Mouse (Mus musculus) erythroid progenitor cell, adult 5-6 weeks (primary cell): ENCODE results near the gene Spa17. TPM values are rescaled to one million over a fixed set of nuclear protein-coding genes. Genes with fewer than 3 reads are reported as not detected.

Experiments used
- ATAC-seq: replicated peaks from 2 replicates; pipeline ENCODE4 v1.8.0; 2016; ENCODE audit warnings: moderate number of reproducible peaks, mild to moderate bottlenecking, moderate TSS enrichment, inconsistent platforms; ENCODE audit not compliant: poor library complexity, low FRiP score, severe bottlenecking
- total RNA-seq, 2 experiments: library from RNA; stranded (forward) in 1 of 2; stranded (reverse) in 1 of 2; fragments of 150-400 nt in 1 of 2; fragments of 186-747, 209-891 nt in 1 of 2; gene quantifications; 2 replicates each; pipeline versions ENCODE4 v1.2.3 to v1.2.4; 2015 to 2017; ENCODE audit warnings: low replicate concordance in 2 of 2

Gene Spa17
- total RNA-seq, 2 experiments from 2014 or later, result not detected

DNA sequence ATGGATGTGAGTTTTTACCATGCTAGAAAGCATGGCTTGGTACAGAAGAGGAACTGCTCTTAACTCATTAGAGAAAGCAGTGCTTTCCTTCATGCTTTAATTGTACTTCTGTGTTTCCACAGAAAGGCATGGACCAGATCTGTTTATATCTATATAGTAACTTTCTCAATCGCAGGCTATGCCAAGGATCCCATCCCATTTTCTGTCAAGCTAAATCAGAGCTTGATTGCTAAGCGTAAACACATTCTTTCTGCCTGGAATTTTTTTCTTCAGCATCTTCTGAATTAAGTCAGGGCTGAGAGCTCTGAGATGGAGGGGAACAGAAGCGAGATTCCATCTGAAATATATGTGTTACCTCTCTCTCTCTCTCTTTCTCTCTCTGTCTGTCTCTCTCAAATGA, 10.5 kb upstream of the Spa17 start:
- no peak for ATAC-seq

DNA sequence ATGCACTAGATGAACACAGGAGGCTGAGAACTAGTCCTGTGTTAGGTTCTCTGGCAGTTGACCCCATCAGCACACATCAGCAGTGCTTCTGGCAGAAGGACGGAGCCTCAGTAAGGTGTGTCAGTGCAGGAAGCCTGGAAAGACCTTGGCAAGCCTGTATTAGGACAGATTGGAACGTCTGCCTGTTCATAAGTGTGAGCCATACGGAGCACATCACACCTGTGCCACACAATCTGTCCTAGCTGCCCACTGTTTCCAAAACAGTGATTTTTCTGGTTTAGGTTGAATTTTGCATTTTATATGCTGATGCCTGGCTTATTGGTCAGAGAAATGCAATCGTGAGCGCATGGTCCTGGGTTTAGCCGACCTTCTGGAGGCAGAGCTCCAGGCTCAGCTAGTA, 7.8 kb upstream of the Spa17 start:
- ATAC-seq, result no peak

DNA sequence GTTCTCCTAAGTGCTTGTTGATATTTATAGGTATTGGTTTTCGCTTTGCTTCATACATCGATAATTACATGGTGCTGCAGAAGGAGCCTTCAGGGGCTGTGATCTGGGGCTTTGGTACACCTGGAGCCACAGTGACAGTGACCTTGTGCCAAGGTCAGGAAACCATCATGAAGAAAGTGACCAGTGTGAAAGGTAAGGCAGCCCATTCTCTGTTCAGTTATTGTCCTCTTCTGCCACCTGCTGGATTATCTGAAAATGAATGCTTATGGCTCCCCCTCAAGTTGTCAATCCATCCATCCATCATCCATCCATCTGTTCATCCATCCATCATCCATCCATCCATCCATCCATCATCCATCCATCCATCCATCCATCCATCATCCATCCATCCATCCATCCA, 3.2 kb upstream of the Spa17 start:
- ATAC-seq, result no peak

DNA sequence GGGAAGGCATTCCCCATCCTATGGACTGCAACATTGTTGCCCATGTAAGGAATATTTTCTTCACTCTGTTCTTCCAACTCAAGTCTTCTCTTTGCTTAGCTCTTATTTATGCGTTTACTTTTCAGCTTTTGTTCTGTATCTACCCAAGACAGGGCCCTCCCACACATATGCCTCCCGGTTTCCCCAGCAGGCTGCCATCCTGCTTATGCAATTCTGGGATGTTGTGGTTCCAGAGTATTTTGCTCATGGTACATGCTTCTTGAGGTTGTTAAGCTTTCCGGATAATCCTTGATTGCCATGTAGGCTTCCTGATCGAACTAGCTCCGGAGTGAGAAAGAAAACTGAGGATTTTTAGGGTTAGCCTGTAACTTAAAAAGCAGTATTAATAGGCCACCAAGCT, 1.7 kb upstream of the Spa17 start:
- ATAC-seq, result no peak

DNA sequence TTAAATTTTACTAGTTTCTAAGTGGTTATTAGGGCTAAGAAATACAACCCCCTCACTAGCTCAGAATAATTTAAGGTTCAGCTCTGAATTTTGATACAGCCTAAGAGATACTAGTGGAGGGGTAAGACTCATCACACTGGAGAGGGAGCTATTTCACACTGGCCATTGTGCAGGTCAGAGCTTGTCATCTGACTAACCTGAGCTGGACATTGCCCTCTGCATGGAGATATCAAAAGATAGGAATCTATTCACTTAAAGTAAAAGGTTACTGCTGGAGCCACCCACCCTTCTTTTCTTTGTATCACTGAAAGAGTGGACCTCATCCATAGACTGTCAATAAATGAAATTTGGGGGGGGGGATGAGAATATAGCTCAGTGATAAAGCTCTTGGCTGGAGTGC, 794 bp upstream of the Spa17 start:
- ATAC-seq, result no peak

DNA sequence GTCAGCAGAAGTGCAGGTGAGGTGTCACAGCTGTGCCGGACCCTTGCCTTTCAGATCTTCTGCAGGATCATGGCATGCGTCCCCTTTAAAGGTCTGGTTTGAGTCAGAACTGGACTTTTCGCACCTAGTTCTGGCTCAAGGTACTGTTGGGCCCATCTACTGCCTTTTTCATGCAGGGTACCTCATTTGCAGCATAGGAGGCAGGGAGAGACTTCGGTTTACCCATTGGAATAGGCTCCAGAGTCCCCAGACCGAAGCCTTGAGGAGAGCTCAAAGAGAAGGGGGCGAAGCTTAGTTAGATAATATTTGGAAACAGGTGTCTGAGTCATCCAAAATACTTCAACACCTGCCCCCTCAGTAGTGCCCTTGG, 374 bp upstream of the Spa17 start:
- peak; percentile 22; the same call in 1 of the 2 replicates for ATAC-seq

DNA sequence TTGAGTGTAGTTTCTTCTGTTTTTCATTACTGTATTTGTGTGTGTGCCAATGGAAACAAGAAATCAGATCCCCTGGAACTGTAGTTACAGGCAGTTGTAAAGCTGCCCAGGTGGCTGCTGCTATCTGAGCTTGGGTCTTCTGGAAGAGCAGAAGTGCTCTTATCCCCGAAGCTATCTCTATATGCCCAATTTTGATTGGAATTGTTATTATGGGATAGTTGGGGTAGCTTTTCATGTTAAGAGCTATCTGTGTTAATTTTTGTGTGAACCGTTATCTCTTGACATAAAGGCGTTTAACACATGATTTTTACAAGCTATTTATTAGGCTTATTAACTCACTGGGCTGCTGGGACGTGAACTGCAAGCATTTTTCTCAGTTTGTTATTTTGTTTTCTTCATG, 4.0 kb downstream of the Spa17 start:
- no peak for ATAC-seq

DNA sequence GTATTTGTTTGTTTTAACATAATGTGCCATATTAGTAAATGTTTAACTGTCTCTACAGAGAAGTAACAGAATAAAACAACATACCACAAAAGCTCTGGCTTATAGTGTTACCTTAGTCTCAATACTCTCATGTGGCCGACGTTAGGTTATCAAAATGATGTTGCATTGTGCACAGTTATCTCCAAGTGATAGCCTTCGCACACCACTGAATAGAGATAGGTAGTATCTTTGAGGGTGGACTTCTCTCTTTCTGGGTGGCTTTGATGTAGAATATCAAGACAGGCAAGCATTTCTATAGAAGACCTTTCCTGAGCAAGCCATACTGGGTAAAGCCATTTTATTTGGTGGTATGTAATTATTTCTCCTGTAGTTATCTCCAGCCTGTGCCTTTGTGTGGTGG, 8.4 kb downstream of the Spa17 start:
- no peak for ATAC-seq

DNA sequence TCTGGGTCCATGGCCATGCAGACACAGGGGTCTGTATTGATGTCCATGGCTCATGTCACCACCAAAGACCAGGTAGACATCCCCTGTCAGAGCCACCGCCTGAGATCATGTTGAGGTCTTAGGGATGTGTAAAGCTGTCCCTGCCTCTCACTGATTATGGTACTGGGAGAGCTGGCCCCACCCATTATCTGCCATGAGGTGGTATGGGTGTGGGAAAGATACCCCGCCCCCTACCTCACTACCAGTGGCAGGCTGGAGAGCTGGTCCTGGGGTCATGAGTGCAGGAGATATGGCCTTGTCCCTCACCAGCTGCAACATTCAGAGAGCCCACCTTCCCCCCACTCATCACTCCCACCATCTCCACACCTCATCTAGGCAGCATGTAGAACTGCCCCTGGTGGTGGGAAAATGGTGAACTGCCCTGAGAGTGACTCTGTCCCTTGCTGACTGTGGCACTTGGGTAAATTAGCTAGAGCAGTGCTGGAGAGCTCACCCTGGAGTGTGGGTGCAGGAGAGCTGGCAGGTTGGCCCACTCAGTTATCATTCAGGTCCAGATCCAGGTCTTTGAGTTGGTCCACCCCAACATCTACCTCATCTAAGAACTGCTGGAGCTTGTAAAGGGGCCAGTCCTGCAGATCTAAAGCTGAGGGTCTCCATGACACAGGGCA, 12.8 kb downstream of the Spa17 start:
- peak; percentile 71 for ATAC-seq

DNA sequence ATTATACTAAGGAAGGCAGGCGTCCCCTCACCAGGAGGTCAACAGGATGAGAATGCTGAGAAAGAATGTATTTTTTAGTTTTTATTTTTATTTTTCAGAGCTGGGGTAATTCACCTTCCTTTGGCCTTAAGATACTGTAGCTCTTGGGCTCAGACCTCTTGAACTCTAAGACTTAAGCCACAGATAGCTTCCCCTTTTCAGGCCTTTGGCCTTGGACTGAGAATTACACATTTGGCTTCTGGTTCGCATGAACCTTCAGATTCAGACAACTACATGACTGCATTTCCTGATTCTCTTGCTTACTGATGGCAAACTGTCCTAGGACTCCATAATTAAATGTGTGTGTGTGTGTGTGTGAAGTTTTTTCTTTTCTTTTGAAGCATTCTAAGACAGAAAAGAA, 14.9 kb downstream of the Spa17 start:
- no peak for ATAC-seq

DNA sequence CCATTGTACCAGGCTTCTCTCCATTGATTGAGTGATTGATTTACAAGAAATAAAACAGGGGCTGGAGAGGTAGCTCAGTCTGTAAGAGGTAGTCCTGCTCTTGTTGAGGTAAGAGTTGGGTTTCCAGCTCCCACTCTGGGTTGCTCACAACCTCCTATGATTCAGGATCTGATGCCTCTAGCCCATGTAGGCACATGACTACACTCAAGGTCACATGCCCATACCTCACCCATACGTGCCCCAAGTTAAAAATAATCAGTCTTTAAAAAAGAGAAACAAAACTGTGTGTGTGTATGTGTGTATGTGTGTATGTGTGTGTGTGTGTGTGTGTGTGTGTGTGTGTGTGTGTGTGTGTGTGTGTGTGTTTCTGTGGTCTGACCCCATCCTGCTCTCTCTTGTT, 18.0 kb downstream of the Spa17 start:
- no peak for ATAC-seq

DNA sequence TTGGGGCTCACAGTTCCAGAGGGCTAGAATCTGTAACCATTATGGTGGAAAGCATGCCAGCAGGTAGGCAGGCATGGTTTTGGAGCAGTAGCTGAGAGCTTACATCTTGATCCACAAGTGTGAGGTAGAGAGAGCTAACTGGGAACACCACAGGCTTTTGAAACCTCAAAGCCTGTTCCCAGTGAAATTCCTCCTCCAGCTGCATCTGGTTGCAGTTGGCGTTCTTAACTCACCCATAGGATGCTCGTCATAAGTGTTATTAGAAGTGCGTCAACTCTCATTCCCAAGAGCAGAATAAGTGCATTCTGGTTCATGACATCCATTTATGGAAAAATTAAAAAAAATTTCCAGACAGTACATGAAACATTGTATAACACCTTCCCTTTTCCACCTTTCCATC, 19.8 kb downstream of the Spa17 start:
- ATAC-seq, result no peak

DNA sequence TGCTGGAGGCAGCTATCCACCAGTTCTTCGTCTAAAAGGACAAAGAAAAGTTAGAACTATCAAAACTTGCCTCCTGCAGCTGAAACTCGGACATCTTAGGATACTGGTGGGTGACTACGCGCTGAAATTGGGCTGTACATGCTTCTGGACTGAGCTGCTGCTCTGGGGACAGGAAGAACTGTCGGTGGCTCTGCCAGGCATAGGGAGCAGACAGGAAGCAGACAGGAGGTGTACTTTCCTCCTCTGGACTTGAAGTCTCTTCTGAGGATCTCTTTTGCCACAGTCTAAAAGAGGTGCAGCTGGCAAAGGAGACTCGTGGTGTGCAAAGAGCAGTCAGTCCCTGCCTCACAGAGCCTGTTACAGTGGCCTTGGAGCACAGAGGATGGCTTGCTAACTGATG, 20.9 kb downstream of the Spa17 start:
- no peak for ATAC-seq

DNA sequence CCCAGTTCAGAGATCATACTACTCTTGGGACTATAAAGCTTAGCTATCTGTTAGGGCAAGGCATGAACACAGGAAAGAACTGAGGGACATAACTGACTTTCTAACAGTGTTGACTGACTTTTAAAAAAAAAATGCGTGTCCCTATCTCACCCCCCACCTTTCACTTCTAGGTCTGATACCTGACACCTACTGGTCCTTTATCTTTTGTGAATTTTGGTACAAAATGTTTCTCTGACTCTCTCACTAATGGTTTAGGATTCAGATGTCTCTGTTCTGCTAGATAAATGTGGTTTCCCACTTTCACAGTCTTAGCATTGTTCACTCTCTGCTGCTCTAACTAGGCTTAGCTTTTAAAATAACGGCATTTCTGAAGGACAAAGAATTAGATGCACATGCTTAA, 21.5 kb downstream of the Spa17 start:
- ATAC-seq, result no peak

DNA sequence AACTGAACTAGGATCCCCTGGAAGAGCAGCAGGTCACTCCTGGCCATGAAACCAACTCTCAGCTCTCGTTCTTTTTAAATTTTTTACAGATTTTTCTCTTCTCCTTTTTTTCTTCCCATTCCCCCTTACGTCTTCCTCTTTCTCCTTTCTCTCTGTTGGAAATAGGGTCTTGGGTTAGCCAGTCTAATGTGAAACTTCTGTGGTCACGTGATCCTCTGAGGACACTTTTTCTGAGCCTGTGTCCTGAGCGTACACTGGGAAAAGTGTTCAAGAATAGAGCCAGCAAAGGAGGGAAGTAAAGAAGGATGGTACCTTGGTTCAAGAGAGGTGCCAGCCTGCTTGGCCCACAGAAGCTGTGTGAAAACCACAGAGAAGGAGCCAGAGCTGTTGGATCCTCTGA, 23.1 kb downstream of the Spa17 start:
- no peak for ATAC-seq

DNA sequence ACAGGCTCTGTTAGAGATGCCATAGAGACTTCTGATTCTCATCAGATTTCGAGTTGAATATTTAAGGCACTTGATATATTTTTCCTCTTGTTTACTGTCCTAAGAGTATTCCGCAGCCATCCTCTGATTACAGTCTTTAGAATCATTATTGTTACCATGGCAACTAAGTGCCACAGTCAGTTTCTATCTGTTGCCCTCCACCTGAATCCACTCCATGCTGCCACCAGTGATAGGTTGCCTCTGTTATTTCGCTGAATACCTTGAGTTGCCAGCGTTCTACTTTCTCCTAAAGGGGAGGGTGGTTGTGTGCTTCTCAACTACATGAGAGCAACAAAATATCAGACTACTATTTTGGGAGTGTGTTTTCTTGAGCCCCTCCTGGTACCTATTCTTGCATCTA, 26.8 kb downstream of the Spa17 start:
- no peak for ATAC-seq

DNA sequence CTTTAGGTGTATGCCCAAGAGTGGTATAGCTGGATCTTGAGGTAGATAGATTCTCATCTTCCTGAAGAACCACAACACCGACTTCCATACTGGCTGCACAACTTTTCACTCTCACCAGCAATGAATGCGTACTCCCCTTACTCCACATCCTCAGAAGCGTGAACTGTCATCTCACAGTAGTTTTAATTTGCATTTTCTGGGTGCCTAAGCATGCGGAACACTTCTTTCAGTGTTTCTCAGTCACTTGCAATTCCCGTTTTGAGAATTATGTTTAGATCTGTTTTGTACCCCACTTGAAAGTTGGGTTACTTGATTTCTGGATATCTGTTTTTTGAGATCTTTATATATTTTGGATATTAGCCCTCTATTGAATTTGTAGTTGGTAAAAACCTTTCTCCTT, 29.9 kb downstream of the Spa17 start:
- ATAC-seq, result no peak

DNA sequence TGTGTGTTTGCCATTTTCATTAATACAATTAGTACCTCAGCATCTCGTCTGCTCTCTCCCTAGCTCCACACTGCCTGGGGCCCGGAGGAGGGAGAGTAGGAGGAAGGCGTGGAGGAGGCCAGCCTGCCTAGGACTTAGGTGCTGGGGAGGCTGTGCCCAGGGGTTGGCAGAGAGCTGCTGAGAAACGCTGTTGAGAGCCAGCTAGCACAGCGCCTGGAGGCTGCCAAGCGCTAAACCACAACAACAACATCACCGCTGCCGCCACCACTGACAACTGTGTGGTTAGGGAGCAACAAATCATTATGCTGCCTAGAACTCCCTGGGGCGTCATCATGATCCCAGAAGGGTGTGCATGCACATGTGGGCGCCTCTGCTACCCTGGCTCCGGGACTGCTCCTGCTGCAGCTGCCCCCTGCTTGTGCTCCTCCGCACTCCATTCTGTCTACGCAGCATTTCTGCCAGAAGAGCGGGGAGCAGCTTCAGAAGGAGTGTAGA, 37.0 kb downstream of the Spa17 start:
- ATAC-seq, result 0 out of 2 replicates have a peak, but pooled peaks have one; percentile 45

DNA sequence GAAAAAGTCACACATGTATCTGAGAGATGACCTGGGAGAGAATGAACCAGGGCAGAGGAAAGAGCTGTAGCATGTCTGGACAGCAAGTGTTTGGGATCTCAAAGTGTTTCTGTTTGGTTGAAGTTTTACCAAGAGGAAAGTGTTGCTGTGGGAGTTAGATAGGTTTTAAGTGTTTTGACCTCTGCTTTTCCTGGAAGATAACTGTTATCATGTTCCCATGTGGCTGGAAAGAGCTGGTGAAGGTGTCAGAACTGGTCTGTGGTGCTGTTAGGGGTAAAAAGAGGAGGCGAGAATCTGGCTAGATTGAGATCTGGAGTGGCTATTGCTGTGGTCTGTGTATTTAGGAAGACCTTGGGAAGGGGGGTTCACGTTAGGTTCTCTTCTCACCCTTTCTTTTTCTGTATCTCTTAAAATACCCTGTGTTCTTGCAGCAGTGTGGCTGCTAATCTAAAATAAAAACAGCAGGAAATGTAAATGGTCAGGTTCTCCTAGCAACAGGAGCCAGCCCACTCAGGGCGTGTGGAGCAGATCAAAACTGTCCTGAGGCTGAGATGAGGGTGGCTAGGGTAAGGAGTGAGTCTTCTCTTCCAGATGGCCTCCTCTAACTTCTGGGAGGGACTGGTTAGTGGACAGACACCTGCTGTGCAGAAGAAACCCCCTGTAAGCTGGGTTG, 41.2 kb downstream of the Spa17 start:
- no peak for ATAC-seq

DNA sequence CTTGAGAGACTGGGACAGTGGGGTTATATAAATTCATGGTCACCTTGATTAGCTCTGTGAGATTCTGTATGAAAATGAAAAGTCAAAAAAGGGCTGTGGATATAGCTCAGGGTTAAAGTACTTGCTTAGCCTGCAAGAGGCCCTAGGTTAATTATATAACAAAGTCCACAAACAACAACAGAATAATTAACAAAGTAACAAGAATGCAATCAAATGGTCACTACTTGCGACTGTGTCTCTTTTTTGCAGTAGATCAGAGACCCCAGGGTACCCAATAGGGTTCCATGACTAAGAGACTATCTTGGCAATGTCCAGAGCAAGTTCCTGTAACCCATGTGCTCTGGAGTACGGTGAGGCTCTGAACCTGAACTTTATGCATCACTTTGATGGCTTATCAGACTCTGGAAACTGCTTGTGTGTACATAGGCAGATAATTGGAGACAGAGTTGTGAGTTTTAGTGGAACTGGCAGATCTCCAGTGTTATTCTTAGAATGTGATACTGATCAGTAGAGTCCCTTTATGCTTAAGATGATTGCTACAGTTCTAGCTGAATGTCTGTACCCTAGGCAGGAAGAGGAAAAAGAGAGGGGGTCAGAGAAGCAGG, 44.2 kb downstream of the Spa17 start:
- no peak for ATAC-seq

DNA sequence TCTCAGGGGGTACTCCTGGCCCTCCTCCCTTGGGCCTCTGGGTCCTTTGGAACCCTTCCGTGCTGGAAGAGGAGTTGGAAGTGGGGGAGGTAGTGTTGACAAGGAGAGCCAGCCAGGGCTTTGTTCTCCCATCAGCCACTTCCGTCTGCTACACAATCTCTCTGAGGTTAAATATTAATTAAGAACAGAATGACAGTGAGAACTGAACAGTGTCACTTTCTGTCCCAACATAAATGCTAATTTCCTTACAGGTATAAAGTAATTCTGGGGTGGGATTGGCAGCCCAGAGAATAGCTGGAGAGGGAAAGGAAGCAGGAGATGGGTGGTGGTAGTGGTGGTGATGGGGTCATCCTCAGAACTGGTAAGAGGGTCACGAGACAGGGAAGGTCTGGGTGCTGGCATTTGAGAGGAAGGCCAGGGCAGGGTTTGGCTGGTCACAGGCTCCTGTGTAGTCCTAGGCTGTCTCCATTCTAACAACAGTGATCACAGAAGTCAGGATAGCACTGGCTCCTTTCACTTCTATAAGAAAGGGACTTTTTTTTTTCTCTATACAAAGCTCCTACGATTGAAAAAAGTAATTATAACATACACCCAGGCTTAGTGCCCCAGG, 44.8 kb downstream of the Spa17 start:
- no peak for ATAC-seq
